Mouse (Mus musculus) heart, embryonic 11.5 days (tissue): ENCODE results near the gene Shf. TPM values are rescaled to one million over a fixed set of nuclear protein-coding genes. Genes with fewer than 3 reads are reported as not detected.
A peak's percentile ranks its signal among the peaks of the same experiment; 100 is the strongest.

ENCODE experiments used
- ATAC-seq: fragments of 200-750 bp; cut with Nextera tagmentation; replicated peaks from 2 replicates; pipeline ENCODE4 v1.8.0; 2017; ENCODE audit warnings: moderate library complexity; ENCODE audit not compliant: insufficient number of reproducible peaks, low FRiP score, low TSS enrichment
- H3K27ac ChIP-seq: fragments of 300-500 bp; sonication (generic); 2 replicates; pipeline ENCODE4 v1.5.1; 2014; ENCODE audit warnings: mild to moderate bottlenecking, low read depth, low read length
- H3K27me3 ChIP-seq: fragments of 300-500 bp; sonication (generic); 2 replicates; pipeline ENCODE4 v1.6.1; 2014; ENCODE audit warnings: mild to moderate bottlenecking, low read length, mixed read lengths; ENCODE audit not compliant: control insufficient read depth, insufficient read depth
- H3K36me3 ChIP-seq: fragments of 300-500 bp; sonication (generic); 2 replicates; pipeline ENCODE4 v1.6.1; 2014; ENCODE audit warnings: mild to moderate bottlenecking, low read length, moderate library complexity, mixed read lengths; ENCODE audit not compliant: control insufficient read depth, insufficient read depth
- H3K4me1 ChIP-seq: fragments of 300-500 bp; sonication (generic); 2 replicates; pipeline ENCODE4 v1.6.1; 2014; ENCODE audit warnings: low read length; ENCODE audit not compliant: control insufficient read depth, insufficient read depth
- H3K4me2 ChIP-seq: fragments of 300-500 bp; sonication (generic); 2 replicates; pipeline ENCODE4 v1.6.1; 2014; ENCODE audit warnings: mild to moderate bottlenecking, moderate library complexity
- H3K4me3 ChIP-seq: fragments of 300-500 bp; sonication (generic); 2 replicates; pipeline ENCODE4 v1.5.1; 2014; ENCODE audit warnings: low read depth, low read length
- H3K9ac ChIP-seq: fragments of 300-500 bp; sonication (generic); 2 replicates; pipeline ENCODE4 v1.6.1; 2014; ENCODE audit warnings: mild to moderate bottlenecking, low read depth, low read length, moderate library complexity
- H3K9me3 ChIP-seq: fragments of 300-500 bp; sonication (generic); replicated peaks from 2 replicates; pipeline ENCODE4 v1.6.1; 2016; ENCODE audit warnings: low read length; ENCODE audit not compliant: control insufficient read depth
- WGBS: fragments of 180-500 bp; shearing (Covaris S2); extraction: QIAGEN DNeasy Blood & Tissue Kit; methylation state at CpG from one replicate; pipeline ENCODE4 v1.1.7; 2014; ENCODE audit not compliant: insufficient replicate concordance; 5-methylcytosine and 5-hydroxymethylcytosine counted together
- polyA plus RNA-seq: library from polyadenylated mRNA; unstranded; fragments of >200 nt; fragmentation: Nextera tagmentation; extraction: Ambion mirVana; gene quantifications from 2 replicates; pipeline ENCODE4 v1.2.1, GENCODE M21; 2014

Shf gene
- polyA plus RNA-seq, 1 experiment from 2014 or later, result 3.8 TPM

DNA sequence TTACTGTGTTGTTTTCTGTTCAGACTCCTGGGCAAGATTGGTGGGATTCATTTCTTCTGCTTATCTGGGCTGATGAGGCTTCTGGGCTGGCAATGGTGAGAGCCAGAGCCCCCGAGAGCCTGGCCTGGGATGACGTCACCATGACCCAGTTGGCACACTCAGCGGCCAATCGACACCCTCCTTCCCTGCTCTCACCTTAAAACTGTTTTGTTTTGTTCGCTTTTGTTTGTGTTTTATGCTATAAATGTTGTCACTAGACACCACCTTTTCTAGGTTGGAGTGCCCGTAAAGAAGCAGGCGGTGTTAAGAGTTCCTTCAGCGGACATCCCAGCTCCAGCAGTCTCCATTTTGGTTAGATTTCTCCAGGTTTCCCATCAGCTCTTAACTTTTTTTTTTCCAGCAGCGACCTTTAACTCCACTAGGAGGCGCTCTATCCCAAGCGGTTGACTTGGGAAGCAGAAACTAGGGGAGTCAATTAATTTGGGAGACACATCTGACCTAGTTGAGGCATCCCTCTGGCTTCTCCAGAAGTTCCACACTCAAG lies 11.9 kb upstream of the Shf start:
- Histone ChIP-seq H3K4me3 (0 out of 2 replicates have a peak overlapping the region, but pooled peaks have one; percentile 6), H3K9ac (no peak overlapping the region), H3K9me3 (no peaks in the 10 kb centered on the region), H3K4me1 (no peaks in the 10 kb centered on the region), H3K27me3 (no peaks in the 10 kb centered on the region), H3K36me3 (no peaks in the 10 kb centered on the region), H3K4me2 (peak overlapping the region; percentile 44), H3K27ac (no peak overlapping the region)
- ATAC-seq, result no peak
- 11% methylated on average over 11 of the region's 11 CpGs for WGBS

DNA sequence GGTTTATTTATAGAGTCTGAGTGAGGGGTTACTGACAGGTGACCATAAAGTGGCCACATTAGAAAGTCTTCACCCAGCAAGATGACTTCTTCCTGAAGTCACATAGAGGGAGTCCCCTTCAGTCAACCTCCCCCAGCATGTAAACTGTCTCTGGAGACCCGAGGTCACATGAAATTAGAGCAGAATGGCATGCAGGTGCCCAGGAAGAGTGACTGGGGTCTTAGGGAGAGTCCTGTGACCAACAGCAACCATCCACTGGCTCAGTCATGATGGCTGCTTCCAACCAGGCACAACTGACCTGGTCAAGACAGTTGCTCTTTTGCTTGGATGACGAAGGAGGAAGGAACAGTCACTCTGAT lies 10.3 kb upstream of the Shf start:
- Histone ChIP-seq H3K36me3 (no peaks in the 10 kb centered on the region), H3K27ac (no peak overlapping the region), H3K4me3 (no peak overlapping the region), H3K9me3 (no peaks in the 10 kb centered on the region), H3K4me1 (no peaks in the 10 kb centered on the region), H3K27me3 (no peaks in the 10 kb centered on the region), H3K9ac (no peak overlapping the region), H3K4me2 (no peak overlapping the region)
- no peak for ATAC-seq
- WGBS, result 38% methylated on average over 2 of the region's 2 CpGs

- no peaks in the 10 kb centered on the region for H3K9me3 ChIP-seq
- no peak overlapping the region; the same call in 1 of the 2 replicates for H3K9ac ChIP-seq
- peak overlapping the region; percentile 70 for H3K4me3 ChIP-seq
- no peaks in the 10 kb centered on the region for H3K4me1 ChIP-seq
- WGBS, result 18% methylated on average over 8 of the region's 8 CpGs
- peak overlapping the region; percentile 51 for H3K4me2 ChIP-seq
- no peaks in the 10 kb centered on the region for H3K27me3 ChIP-seq
- ATAC-seq, result no peak
- H3K36me3 ChIP-seq, result no peaks in the 10 kb centered on the region
- H3K27ac ChIP-seq, result no peak overlapping the region
Observed at GRCm38 (mm10) chr2:122378421-122379291, 9.7 kb upstream of the Shf start.

DNA sequence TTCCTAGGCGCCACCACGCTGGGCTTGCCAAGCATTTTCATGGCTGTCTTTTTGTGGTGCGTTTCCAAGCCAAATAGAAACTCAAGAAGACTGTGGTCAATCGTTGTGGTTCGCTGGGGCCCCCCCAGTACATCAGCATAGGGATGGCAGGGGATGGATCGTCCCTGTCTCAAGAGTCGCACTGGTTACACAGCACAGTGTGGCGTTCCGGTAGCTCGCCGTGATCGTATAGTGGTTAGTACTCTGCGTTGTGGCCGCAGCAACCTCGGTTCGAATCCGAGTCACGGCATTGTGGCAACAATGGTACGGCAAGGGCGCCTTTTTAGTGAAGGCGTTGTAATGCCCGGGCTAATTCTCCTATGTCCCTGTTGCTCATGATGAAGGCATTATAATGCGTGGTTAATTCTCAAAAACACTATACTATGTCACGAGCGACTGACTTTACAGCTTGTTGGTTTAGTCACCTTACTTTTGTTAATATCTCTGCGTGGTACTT lies 8.8 kb upstream of the Shf start:
- peak overlapping the region; percentile 82 for H3K9ac ChIP-seq
- no peaks in the 10 kb centered on the region for H3K9me3 ChIP-seq
- H3K27ac ChIP-seq, result peak overlapping the region; percentile 90
- H3K4me1 ChIP-seq, result no peaks in the 10 kb centered on the region
- H3K4me3 ChIP-seq, result peak overlapping the region; percentile 70
- under 1% methylated on average over 26 of the region's 26 CpGs for WGBS
- H3K36me3 ChIP-seq, result no peaks in the 10 kb centered on the region
- H3K4me2 ChIP-seq, result peak overlapping the region; percentile 51
- ATAC-seq, result peak; percentile 87
- no peaks in the 10 kb centered on the region for H3K27me3 ChIP-seq

- ATAC-seq, result peak; percentile 89
- peak overlapping the region; percentile 61 for H3K4me2 ChIP-seq
Observed at GRCm38 (mm10) chr2:122377215-122377674, 8.3 kb upstream of the Shf start.

DNA sequence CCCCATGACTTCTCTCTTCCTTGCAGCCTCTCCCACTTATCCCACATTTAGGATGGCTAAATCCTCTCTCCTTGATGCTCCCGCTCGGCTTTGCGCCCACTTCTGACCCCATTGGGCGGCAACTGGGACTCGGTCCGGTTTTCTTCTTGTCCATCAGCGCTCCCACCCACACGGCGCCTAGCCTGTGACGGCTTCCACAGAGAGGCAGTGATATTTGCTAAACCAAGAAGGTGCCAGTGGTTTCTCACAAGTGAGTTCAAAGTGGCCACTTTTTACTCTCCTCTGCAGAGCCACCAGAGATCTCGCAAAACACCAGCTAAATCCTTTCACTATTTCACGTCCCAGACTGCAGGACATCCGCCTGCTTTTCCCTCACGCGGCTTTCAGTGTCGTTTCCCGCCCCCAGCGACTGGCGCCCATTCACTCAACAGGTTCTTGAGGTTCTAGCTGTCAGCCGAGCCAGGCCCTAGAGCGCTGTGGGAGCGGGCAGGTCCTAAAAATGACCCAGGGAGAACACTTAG lies 7.1 kb upstream of the Shf start:
- peaks cover under 1% of the 10 kb centered on the region for H3K27me3 ChIP-seq
- H3K9ac ChIP-seq, result peak overlapping the region; percentile 74
- no peaks in the 10 kb centered on the region for H3K4me1 ChIP-seq
- H3K9me3 ChIP-seq, result no peaks in the 10 kb centered on the region
- H3K4me3 ChIP-seq, result peak overlapping the region; percentile 76
- ATAC-seq, result no peak
- H3K4me2 ChIP-seq, result peak overlapping the region; percentile 91
- peak overlapping the region; percentile 81 for H3K27ac ChIP-seq
- no peaks in the 10 kb centered on the region for H3K36me3 ChIP-seq
- 0% methylated on average over 22 of the region's 22 CpGs for WGBS

More at GRCm38 (mm10) chr2:122377215-122377674, 8.3 kb upstream of the Shf start:
- Histone ChIP-seq H3K4me1 (no peaks in the 10 kb centered on the region), H3K36me3 (no peaks in the 10 kb centered on the region), H3K27ac (peak overlapping the region; percentile 90), H3K9ac (peak overlapping the region; percentile 82), H3K4me3 (peak overlapping the region; percentile 70), H3K9me3 (no peaks in the 10 kb centered on the region), H3K27me3 (no peaks in the 10 kb centered on the region)
- WGBS, result under 1% methylated on average over 28 of the region's 28 CpGs

GRCm38 (mm10) chr2:122375391-122375991 lies 6.5 kb upstream of the Shf start:
- peaks cover 5% of the 10 kb centered on the region for H3K27me3 ChIP-seq
- H3K36me3 ChIP-seq, result no peaks in the 10 kb centered on the region
- WGBS, result under 1% methylated on average over 32 of the region's 32 CpGs
- no peaks in the 10 kb centered on the region for H3K9me3 ChIP-seq
- H3K9ac ChIP-seq, result peak overlapping the region; percentile 74
- peak; percentile 69 for ATAC-seq
- H3K4me3 ChIP-seq, result peak overlapping the region; percentile 76
- peak overlapping the region; percentile 91 for H3K4me2 ChIP-seq
- H3K4me1 ChIP-seq, result no peaks in the 10 kb centered on the region
- peak overlapping the region; percentile 81 for H3K27ac ChIP-seq

DNA sequence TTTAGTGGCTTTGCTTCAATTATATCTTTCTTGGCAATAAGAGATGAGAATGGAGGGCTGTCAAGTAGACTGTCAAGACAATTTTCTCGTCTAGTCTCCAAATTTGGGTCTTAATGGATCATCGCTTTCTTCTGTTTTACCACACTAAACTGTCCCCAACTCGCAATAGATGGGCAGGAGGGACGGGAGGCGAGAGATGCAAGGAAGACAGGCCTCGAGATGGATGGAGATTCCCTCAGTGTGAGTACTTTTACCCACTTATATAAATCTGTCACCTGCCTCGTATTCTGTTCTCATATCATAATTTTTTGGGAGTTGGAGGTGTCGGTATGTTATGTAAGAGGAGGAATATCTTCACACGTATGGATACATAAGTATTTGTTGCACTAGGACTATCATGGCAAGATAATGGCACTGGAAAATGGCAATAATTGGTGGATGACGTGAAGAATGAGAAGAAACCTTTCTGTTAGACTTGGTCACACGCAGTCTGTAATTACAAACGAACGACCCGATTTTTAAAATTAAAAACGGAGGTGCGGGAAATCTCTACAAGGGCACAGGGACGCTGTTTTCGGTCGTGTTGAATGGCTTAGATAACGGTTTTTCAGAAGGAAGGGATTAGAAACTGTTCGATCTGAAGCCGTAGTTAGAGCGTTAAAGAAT lies 5.8 kb upstream of the Shf start:
- 25% methylated on average over 23 of the region's 23 CpGs for WGBS
- H3K27ac ChIP-seq, result no peak overlapping the region

More for the DNA sequence above, 5.8 kb upstream of the Shf start:
- Histone ChIP-seq H3K9ac (peak overlapping the region; percentile 69), H3K36me3 (no peaks in the 10 kb centered on the region), H3K4me2 (peak overlapping the region; percentile 66), H3K27me3 (peaks cover 10% of the 10 kb centered on the region), H3K4me3 (peak overlapping the region; percentile 76), H3K9me3 (no peaks in the 10 kb centered on the region), H3K4me1 (no peaks in the 10 kb centered on the region)
- ATAC-seq, result no peak
